Mouse (Mus musculus) kidney, adult 10 weeks (tissue): Measurements from ENCODE around the gene Mlkl. TPM values are rescaled to one million over a fixed set of nuclear protein-coding genes. Genes with fewer than 3 reads are reported as not detected.

Source experiments
- polyA plus RNA-seq: library from polyadenylated mRNA; stranded (reverse); fragments of 350-450 nt; fragmentation: Illumina TruSeq; extraction: RNeasy Lipid Tissue Mini Kit (QIAGEN cat#74804); gene quantifications from one replicate; pipeline ENCODE4 v1.2.3, GENCODE M21; 2014; ENCODE audit warnings: low read depth, low replicate concordance

The Mlkl gene
- polyA plus RNA-seq = 2.2 TPM

DNA sequence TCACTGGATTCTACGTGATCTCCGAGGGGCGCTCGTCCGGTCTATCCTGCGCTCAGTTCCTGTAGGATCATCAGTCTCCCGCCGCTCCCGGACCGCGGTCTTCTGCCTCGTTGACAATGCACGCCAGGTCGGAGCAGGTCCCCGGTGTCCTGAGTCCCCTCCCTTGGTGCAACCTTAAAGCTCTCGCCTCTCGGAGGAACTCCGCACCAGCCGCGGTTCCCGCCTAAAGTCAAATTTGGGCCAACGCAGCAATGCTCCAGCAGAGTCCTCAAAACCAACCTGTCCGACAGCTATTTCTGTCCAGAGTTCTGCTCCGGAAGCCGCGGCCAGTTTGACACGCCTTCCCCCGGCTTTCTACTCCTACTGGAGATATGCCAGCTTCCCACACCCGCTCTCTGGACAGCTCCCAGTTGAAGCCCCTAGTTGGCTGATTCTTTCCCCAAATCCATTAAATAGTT is at the start of gene Mlkl:
TSS of gene Mlkl (minus strand) at position 288 of the 458 bp plus-strand sequence.

DNA sequence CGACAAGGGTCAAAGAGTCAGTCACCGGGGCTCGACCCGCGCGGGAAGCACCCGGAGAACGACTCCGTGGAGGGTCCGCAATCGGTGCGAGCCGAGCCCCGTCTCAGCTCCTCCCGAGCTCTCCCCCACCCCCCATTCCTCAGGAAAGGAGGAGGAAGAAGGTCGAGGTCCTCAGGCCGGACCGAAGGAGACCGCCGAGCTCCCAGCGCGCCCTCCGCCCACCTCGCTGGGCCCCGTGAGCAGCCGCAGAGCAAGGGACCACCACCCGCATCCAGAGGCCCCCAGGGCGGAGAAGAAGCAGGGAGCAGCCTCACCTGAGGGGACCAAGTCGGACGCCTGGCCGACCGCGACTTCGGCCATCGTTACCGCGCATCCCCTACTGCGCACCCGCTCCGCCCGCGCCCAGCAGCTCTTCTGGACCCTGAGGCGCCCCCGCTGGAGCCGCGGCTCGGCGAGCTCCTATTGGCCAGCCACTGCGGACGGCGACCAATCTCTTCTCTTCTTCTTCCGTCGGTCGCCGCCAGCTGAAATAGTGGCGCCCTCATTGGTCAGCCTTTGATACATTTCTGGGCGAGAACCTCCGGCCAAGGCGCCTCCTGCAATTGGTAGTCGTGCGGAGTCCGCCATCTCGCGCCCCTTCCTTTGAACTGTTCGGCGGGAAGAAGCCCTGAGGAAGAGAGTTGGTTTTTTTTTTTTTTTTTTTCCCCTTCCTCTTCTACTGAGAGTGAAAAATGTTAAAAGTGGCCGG is 38.0 kb downstream of the Mlkl start, which contains the start of gene Rfwd3:
TSS of gene Rfwd3 (minus strand) at position 402 of the 748 bp plus-strand sequence.

Other genes with a start within 250 kb of the Mlkl start
- gene Clec18a, start 245.8 kb downstream of the Mlkl start, polyA plus RNA-seq = not detected
- 41.5 TPM for gene Pdpr, start 243.5 kb downstream of the Mlkl start, polyA plus RNA-seq
- 64.6 TPM for gene Glg1, start 79.0 kb downstream of the Mlkl start, polyA plus RNA-seq
- gene Rfwd3, start 38.0 kb downstream of the Mlkl start, polyA plus RNA-seq = 39.8 TPM
- gene Fa2h, start 55.6 kb upstream of the Mlkl start, polyA plus RNA-seq = 7.1 TPM
- 5.4 TPM for gene Wdr59, start 183.9 kb upstream of the Mlkl start, polyA plus RNA-seq
- gene Znrf1, start 197.9 kb upstream of the Mlkl start, polyA plus RNA-seq = 4.6 TPM